Mouse (Mus musculus) NIH3T3 (cell line): ENCODE measurements at regions not wholly inside any gene's neighbourhood (a gene's known extent, or its start where the extent isn't known, plus 50 kb on each side); places are given as distances from the start of the nearest gene placed in this dataset.

ENCODE experiments used
- DNase-seq: peaks from one replicate; pipeline ENCODE4 v3.0.0-alpha.2; 2012; ENCODE audit warnings: low read depth

- DNase-seq: no peak
These were observed 79.3 kb upstream of the Wscd1 start for GRCm38 (mm10) chr11:71670111-71671050.

GRCm38 (mm10) chr11:71672171-71673050, 77.3 kb upstream of the Wscd1 start:
- no peak for DNase-seq

- DNase-seq: peak; percentile 34
These were observed 75.4 kb upstream of the Wscd1 start for GRCm38 (mm10) chr11:71674319-71674718.

GRCm38 (mm10) chr11:71675714-71676313, 73.9 kb upstream of the Wscd1 start:
- no peak for DNase-seq

GRCm38 (mm10) chr11:71697017-71697416, 52.7 kb upstream of the Wscd1 start:
- no peak for DNase-seq

GRCm38 (mm10) chr11:71698836-71699235, 50.9 kb upstream of the Wscd1 start:
- DNase-seq: no peak
